Mouse (Mus musculus): ENCODE data around the gene Tm9sf1.

Tm9sf1 gene

DNA sequence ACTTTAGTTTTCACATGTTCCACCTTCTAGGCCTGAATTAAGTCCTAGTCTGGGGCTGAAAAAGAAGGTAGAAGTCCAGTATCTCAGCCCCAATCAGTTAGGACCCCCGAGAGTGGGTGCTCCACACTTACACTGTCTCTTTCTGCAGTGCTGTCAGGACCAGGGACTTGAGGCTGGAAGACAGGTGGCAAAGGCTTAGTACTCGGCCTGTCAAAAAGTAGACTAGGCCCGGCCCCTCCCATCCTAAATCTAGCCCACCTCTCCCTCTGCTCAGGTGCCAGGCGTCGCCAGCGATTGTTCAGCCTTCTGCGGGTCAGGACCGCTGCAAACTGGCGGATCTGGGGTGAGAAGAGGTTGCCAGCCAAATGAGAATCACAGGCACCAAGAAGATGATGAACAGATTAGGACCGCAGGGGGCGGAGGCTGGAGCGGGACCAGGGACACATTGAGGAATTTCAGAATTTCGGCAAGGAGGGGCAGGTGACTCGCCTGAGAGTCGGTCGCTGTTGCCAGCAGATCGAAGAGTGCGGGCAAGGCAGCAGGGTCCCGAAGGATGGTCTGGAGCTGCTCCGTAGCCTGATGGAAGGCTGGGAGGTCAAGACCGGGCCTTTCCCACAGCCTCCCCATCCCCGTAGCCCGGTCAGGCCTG lies 8.6 kb downstream of the Tm9sf1 start:
- DNase-seq: peak; percentile 56 to 58

- DNase-seq: peak; percentile 73 to 76
Observed at GRCm38 (mm10) chr14:55629312-55629711, 14.3 kb downstream of the Tm9sf1 start.

- DNase-seq: no peak
Observed at GRCm38 (mm10) chr14:55628077-55628827, 15.4 kb downstream of the Tm9sf1 start.

GRCm38 (mm10) chr14:55618486-55619195 lies 25.0 kb downstream of the Tm9sf1 start:
- DNase-seq: peak in 1 of 2 experiments; percentile 33

GRCm38 (mm10) chr14:55617822-55618221 lies 25.8 kb downstream of the Tm9sf1 start, which contains the start of gene Rec8:
Gene Rec8 (plus strand): TSS chr14:55618037.
- peak; percentile 48 to 69 for DNase-seq

- no peak for DNase-seq
Observed at GRCm38 (mm10) chr14:55616844-55617243, 26.8 kb downstream of the Tm9sf1 start.

DNA sequence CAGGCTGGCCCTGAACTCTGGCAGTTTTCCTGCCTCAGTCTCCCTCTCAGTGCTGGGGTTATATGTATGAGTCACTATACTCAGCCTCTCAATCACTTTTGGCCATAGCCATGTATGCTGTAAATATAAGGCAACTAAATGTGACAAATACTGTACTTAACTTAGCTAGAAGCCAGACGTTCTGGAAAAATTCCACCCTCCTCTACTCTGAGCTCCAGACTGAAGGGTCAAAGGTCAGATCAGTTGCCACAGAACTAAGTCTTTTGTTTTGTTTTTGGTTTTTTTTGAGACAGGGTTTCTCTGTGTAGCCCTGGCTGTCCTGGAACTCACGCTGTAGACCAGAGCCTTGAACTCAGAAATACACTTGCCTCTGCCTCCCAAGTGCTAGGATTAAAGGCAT lies 27.7 kb downstream of the Tm9sf1 start:
- no peak for DNase-seq

DNA sequence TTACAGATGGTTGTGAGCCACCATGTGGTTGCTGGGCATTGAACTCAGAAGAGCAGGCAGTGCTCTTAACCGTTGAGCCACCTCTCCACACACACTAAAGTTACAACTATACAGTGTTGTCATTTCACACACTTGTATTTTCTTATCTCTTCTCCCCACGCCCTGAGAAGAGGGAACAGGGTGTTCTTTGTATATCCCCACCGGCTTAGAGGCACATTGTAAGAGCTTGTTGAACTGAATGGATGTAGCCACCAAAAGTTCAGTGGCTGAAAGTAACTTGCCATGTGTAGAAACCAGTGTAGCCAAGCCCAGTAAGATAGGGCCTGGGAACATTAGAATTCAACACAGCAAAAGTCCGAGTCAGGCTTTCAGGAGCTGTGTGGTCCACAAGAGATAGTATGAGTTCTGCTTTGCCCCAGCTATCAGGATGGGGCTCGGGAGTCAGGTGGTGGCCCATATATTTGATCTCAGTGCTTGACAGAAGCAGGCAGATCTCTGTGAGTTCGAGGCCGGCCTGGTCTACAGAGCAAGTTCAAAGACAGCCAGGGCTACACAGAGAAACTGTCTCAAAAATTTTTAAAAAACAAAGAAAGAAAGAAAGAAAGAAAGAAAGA lies 28.9 kb downstream of the Tm9sf1 start:
- DNase-seq: no peak

DNA sequence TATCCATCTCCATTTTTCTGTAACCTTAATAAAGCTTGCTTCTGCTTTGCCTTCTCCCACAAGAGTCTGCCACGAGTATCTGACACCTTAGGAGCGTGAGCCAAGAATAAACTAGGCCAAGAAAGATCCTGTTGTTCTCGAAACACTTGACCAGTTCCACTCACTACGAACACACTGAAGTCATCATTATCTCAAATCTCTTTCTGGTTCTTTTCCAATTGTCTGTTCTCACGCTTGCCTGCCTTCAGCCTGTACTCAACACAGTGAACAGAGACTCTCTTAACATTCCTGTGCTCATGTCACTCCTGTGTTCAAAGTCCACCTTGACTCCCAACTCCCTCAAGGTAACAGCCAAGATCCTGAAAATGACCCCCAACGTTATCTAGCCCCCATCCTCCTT lies 30.3 kb downstream of the Tm9sf1 start:
- no peak for DNase-seq

- DNase-seq: no peak
Observed at GRCm38 (mm10) chr14:55608339-55608738, 35.3 kb downstream of the Tm9sf1 start.

DNA sequence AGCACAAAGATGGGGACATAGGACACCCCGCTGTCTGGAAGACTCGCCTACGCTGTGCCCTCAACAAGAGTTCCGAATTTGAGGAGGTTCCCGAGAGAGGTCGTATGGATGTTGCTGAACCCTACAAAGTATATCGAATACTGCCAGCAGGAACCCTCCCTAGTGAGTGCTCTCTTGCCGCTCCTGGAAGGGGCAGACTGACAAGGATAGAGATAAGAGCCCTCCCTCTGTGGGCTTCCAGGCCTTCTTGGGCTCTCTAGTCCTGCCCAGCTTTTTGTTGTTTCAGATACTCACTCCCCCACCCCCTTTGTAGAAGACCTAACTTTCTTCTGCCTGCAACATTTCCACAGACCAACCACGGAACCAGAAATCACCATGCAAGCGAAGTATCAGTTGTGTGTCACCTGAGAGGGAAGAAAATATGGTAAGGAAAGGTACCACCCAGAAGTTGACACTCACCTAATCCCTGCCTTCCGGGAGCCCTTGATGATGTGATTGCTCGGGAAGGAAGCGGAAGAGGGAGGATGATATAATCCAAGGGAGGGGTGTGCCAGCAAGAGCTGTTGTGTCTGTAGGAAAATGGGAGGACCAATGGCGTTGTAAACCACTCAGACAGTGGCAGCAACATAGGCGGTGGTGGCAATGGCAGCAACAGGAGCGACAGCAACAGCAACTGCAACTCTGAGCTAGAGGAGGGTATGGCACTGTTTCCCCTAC lies 37.7 kb downstream of the Tm9sf1 start:
- DNase-seq: no peak

DNA sequence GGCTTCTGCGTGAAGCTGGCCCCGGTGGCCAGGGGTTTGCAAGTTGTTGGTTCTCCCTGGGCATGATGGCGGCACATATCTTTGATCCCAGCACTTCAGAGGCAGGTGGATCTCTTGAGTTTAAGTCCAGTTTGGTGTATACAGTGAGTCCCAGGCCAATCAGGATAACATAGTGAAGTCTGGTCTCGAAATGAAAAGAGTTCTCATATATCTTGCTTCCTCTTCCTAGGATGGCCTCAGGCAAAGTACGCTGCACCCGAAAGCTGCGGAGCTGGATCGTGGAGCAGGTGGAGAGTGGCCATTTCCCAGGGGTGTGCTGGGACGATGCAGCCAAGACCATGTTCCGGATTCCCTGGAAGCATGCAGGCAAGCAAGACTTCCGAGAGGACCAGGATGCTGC lies 38.8 kb downstream of the Tm9sf1 start:
- no peak for DNase-seq

GRCm38 (mm10) chr14:55603633-55604576 lies 39.7 kb downstream of the Tm9sf1 start:
- DNase-seq: peak; percentile 94 to 95

GRCm38 (mm10) chr14:55603271-55603632 lies 40.4 kb downstream of the Tm9sf1 start, which contains the start of gene Irf9:
Gene Irf9 (plus strand): TSS chr14:55603571.
- no peak for DNase-seq

- DNase-seq: no peak
Observed at GRCm38 (mm10) chr14:55598521-55599390, 44.9 kb downstream of the Tm9sf1 start.

GRCm38 (mm10) chr14:55596036-55596690 lies 47.4 kb downstream of the Tm9sf1 start:
- DNase-seq: peak in 1 of 2 experiments; percentile 48

GRCm38 (mm10) chr14:55592226-55592625 lies 51.4 kb downstream of the Tm9sf1 start:
- DNase-seq: peak; percentile 30 to 46

DNA sequence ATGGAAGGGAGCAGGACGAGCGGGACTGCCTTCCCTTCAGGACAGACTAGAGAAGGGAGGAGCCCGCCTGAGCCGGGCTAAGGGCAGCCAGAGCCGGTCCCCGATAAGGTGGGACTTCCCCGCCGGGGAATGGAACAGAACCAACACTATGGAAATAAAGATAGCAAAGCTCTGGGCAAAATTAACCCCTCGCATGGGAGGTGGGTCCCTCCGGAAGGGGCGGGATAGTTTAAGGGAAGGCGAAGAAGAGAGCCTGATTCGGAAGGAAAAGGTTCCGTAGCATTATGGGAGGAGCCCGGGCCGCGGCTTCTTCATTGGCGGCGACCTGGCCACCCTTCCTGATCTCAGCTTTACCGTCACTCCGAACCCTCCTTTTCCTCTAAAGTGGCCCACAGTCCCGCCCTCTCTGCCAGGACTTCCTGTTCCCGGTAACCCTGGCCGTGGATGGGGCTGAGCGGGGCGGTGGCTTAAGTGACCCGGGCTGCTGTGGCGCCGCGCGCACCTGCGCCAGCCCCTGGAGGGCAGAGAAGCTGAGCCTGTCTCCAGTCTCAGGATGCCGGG lies 52.2 kb downstream of the Tm9sf1 start, which contains the start of gene Rnf31:
Gene Rnf31, plus strand, starts transcription at position 378 of the 561 bp plus-strand sequence.
- DNase-seq: peak; percentile 94 to 97

- DNase-seq: peak; percentile 92 to 95
Observed at GRCm38 (mm10) chr14:55590748-55591330, 52.8 kb downstream of the Tm9sf1 start, which contains the start of gene Psme2. Gene Psme2 (minus strand): TSS chr14:55591113.
